Mouse (Mus musculus): ENCODE results near the gene Smyd1. TPM values are rescaled to one million over a fixed set of nuclear protein-coding genes. Genes with fewer than 3 reads are reported as not detected.

Smyd1 gene
- total RNA-seq, 4 experiments from 2014 or later: 0.13 to 0.23 (median 0.21) TPM; not detected in 1

DNA sequence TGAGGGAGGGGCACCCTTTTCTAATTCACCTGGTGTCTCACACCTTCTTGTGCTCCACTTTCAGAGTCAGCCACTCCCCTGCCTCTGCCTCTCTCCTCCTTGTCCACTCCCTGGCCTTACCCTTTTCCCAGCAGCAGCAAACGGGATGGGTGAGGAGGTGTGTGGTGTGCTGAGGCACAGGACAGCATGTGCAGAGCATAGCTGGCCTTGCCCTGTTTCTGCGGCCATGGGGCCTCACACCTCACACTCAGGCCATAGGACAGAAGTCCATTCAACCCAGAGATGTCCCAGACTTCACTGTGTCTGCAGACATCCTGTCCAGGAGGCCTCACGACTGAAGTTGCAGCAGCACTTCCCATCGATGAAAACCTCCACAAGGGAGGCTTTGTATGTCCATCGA, 118.4 kb downstream of the Smyd1 start:
- no peak for DNase-seq

DNA sequence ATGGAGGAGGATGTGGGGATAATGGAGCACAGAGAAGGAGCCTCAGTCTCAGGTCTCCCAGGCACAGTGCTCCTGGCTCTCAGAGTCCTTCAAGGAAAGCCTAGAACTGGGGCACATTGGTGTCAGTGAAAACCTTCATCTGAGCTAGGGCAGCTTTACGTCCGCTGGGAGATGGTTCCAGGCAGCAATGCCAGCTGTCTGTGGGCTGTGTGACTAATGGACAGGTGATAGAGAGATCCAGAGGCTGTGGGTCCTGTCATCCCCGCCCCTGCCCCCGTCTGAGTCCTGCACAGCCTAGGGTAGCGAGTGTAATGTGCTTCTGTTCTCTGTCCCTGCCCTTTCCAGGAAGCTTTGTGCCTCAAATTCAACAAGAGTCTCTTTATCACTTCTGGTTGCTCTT, 120.1 kb downstream of the Smyd1 start:
- DNase-seq: no peak

DNA sequence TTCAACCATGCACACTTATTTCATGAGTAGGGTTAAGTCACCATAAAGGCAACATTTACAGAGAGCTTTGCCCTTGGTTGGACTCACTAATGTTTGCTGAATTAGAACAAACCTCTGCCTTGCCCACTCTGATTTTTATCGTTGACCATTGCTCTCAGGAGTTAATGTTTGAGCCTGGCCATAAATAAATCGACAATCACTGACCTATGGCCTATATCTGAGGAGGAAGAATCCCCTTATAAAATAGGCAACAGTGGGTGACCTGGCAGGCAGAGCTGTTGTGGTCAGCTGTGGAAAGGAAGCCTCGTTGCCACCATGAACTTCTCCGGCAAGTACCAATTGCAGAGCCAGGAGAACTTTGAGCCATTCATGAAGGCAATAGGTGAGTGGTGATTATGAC, 122.4 kb downstream of the Smyd1 start, which contains the start of gene Fabp1:
Fabp1 (plus strand) TSS at position 216 of the 400 bp plus-strand sequence.
- no peak for DNase-seq

DNA sequence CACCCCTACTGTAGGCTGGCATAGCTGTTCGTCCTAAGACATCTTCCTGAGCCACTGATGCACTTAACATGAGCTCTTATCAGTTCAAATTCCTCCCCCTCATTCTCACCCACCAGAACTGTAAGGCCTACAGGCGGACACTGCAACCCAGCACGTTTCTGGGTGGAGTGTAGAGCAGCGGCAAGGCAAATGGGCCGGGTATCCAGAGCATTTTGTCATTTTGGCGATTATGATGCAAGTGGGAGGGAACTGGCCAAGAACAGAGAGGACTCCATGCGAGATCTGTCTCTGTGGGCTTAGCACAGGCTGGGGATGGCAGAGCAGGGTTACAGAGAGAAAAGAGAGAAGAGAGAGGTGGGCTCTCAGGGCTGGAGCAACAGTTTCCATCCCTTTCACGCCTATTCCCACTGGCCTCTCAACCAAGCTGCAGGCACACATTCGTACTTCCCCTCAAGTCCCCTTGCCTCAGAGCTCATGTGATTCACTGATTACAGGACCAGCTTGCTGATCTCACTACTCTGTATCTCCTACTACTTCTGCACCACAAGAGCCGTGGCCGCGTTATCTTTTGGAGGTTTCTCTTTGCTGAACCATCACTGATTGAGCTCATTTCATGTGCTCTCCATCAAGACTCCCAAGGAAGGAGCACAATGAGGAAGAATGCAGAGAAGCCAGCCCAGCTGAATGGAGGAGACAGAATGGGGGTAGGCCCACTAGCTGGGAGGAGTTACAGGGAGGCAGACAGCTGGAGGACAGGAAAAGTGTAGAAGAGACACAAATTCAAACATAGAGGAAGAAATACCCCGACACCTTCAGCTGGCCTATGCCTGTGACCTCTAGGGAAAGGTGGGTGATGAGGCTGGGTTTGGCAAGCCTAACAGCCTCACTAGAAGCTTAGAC, 124.1 kb downstream of the Smyd1 start:
- DNase-seq: no peak

DNA sequence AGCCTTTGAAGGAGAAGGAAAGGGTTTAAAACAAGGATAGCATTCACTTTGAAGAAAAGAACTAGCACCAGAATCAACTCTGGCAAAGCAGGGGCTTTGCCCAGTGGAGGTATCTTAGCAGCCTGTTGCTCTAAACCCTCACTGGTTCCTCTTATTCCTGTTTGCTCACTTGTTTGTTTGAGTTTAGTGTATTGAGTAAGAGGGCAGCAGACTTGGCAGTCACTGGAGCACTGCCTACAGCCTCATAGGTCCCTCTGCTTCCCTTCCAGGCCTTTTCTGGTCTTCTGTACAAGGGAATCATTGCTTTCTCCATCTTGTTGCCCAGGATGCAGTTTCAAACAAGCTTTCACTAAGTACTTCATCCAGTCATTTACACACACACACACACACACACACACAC, 125.9 kb downstream of the Smyd1 start:
- no peak for DNase-seq

DNA sequence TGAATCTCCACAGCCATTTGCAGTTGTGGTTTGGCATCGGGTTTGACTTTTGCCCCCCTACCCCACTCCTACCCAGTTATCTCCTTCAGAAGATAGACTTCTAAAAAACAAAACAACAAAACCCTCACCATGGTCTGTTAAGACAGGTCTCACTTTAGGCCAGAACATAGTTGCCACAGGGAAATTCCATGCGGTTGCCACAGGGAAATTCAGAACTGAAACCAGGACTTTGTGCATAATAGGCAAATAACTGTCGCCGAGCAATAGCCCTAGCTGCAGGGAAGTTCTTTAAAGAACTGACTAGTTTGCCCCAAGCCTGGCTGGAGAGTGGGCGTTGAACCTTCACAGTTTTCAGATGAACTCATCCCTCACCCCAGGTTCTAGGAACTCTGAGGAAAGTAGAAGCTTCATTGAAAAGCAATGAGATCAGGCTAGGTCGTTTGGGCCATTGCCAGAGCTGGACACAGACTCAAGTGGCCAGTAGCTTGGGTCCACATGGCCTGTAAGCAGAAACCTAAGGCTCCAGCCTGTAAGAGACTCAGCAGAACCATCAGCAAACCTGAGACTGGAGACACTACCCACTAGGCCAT, 128.8 kb downstream of the Smyd1 start:
- no peak for DNase-seq

DNA sequence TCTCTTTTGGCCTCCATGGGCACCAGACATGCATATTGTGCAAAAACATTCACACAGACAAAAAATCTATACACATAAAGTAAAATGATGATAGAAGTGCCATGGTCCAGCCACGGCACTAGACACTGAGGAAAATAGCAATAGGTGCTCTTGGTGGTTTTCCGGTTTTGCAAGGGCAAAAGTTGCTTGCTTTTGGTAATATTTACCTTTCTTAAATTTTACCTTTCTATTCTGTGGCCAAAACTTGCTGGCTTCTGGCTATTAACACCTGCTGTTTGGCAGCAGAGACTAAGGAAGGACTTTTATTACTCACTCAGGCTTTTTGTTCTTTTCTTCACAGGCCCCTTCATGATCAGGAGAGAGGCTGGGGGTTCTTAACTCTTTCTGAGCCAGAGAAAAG, 131.5 kb downstream of the Smyd1 start:
- DNase-seq: no peak

DNA sequence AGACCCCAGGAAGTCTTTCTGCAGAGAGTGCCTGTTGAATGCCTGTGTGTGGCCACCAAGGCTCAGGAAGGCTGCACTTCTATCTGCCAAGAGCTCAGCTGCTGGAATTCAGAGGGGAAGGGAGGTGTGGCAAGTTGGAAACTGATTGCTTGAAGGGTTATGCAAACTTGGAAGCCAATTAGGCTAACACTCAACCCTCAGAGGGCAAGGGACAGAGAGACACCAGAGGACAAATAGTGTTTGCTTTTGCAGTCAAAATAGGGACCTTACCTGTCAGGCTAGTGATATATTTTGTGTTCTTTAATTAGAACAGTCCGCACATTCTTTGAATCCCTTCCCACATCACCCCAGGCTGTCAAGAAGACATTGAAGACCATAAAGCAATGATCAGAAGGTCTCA, 132.5 kb downstream of the Smyd1 start:
- DNase-seq: no peak

DNA sequence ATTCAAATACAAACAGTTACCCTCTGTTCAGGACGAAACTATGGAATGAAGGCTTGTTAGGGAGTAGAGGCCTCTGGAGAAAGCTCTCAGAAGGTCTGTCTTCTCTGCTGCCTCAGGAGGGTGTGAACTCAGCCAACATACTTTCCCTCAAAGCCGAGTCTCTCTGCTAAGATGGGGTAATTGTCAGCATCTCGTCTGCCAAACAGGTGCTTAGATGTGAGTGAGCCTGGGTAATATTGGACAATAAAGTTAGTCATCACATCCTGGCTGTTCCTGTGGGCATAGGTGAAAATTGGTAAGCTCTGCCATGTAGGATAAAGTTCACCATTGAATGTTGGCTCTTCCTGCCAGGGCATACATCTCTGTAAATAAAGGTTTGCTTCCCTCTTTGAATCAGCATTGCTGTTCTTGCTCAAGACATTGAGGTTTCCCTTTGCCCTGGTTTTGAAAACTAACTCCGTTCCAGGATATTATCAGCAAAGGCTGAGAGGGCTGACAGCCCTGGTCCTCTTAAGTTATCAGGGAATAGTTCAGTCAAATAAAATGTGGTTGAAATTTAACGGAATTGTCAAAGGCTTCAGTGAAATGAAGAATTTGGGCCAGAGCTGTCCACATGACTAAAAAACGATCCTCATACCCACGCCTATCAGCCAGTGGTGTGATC, 137.0 kb downstream of the Smyd1 start:
- DNase-seq: no peak

DNA sequence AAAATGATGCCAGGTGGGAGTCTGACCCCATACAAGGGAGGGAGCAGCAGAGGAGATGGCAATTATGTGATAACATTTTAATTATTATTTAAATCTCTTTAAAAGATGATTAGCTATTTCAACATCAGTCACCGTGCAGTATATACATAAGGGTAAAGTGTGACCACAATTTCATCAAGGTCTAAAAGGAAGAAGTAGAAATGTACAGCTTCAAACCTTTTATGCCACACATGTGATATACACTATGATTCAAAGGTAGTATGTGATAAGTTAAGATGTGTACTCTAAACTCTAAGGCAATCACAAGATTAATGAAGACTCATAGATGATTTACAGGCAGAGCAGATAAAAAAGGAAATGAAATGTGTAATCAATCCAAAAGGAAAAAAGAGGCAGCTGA, 141.4 kb downstream of the Smyd1 start:
- no peak for DNase-seq

DNA sequence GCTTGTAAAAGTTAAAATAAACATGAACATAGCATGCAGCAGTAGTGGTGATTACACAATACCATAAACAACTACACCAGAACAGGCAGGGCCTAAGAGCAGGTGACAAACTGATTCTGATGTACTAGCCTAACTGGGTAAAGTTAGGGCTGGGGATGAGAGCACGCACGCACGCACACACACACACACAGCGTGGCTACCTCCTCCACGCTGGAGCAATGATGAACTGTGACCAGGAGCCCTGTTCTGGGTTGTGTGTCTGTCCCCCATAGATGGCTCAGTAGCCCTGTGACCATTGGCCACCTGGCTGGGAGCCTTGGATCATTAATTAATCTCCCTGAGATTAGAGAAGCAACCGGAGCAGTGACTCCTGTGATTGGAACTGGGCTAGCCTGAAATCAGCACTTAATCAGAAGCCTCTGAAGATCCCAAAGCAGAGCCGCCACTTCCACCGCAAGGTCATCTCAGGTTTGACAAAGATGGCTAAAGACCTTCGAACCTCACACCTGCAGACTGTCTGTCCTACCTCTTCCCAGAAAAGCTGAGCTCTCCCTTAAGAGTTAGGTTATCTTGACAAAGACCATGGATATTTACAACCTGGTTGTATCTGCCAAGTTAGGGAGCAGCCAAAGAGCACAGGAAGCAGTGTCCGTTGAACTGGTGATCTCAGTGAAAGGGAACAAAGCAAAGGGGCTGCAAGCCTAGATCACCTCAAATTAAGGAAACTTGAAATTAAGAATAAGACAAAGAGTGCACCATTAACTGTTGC, 149.0 kb downstream of the Smyd1 start:
- no peak for DNase-seq

DNA sequence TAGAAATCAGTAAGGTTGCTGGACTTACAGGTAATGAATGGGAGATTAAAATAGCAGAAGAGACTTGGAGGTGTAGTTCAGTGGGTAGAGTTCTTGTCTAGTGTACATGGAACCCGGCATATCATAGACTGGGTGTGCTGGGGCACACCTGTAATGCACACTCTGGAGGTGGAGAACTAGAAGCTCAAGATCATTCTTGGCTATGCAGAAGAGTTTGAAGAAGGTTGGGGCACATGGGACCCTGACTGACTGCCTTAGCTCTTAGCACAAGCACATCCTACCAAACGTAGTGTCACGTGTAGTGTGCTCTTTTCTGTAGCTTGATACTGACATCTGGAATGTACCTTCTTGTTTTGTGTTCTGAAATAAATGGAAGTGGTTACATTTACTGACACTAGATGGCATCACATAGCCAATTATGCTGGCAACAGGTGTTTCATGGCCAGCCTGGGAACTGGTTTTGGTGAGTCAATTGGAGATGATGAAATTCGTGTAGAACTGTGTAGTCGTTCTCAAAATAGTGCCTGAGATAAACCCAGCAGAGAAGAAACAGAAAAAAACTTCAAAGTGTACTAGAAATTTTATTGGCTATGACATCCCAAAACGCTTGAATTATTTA, 155.4 kb downstream of the Smyd1 start:
- no peak for DNase-seq

DNA sequence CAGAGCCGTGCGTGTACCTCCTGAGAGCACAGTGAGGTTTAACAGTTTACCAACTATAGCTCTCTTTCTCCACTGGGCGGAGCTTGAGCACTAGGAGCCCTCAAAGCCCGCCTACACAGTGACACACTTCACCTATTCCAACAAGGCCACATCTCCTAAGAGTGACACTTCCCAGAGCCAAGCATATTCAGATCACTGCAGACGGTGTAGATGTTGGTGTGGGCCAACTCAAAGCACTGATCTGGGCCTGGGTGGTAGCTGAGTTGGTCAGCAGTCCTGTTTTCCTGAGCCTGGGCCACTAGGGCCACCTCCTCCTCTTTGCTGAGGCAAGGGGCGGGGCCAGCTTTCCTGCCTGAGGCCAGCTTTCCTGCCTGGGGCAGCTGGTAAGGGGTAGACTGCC, 157.6 kb downstream of the Smyd1 start:
- no peak for DNase-seq

Small RNA genes within 50 kb of the gene (microRNA-seq; reads per million reads assigned to microRNA genes)
- gene Mir8112: 24.1 to 28.6 reads per million in 2 experiments

Other genes with a start within 250 kb of the Smyd1 start
- 10 to 100 TPM; 19.0 to 36.9 (median 27.6) TPM for gene Thnsl2, start 177.8 kb downstream of the Smyd1 start, total RNA-seq (2022)
- 1 to 10 TPM in 1 of 4 experiments, not detected in 3; 1.2 TPM for gene Fabp1, start 122.4 kb downstream of the Smyd1 start, total RNA-seq (2022)
- gene Krcc1, start 50.6 kb downstream of the Smyd1 start, total RNA-seq (2022): 10 to 100 TPM; 57.0 to 69.2 (median 65.6) TPM
- under 1 TPM in 3 of 4 experiments, not detected in 1; 0.31 to 0.32 (median 0.31) TPM for gene Cd8b1, start 555 bp upstream of the Smyd1 start, total RNA-seq (2022)
- gene Cd8a, start 51.2 kb upstream of the Smyd1 start, total RNA-seq (2022): 1 to 10 TPM in 2 of 4 experiments, under 1 TPM in 2; 0.17 to 1.2 (median 0.61) TPM
- 10 to 100 TPM; 76.1 to 96.7 (median 85.5) TPM for gene Rmnd5a, start 118.4 kb upstream of the Smyd1 start, total RNA-seq (2022)
- 10 to 100 TPM; 38.7 to 47.8 (median 43.5) TPM for gene Rnf103, start 171.7 kb upstream of the Smyd1 start, total RNA-seq (2022)
- gene Chmp3, start 221.6 kb upstream of the Smyd1 start, total RNA-seq (2022): 100 to 1,000 TPM; 115 to 148 (median 141) TPM

All from adrenal gland, adult 8-10 months (tissue).